Mouse (Mus musculus): ENCODE results near the gene Ets1. TPM values are rescaled to one million over a fixed set of nuclear protein-coding genes. Genes with fewer than 3 reads are reported as not detected.

The Ets1 gene
- total and polyA plus RNA-seq, 3 experiments = 0.05 TPM; not detected in 2

DNA sequence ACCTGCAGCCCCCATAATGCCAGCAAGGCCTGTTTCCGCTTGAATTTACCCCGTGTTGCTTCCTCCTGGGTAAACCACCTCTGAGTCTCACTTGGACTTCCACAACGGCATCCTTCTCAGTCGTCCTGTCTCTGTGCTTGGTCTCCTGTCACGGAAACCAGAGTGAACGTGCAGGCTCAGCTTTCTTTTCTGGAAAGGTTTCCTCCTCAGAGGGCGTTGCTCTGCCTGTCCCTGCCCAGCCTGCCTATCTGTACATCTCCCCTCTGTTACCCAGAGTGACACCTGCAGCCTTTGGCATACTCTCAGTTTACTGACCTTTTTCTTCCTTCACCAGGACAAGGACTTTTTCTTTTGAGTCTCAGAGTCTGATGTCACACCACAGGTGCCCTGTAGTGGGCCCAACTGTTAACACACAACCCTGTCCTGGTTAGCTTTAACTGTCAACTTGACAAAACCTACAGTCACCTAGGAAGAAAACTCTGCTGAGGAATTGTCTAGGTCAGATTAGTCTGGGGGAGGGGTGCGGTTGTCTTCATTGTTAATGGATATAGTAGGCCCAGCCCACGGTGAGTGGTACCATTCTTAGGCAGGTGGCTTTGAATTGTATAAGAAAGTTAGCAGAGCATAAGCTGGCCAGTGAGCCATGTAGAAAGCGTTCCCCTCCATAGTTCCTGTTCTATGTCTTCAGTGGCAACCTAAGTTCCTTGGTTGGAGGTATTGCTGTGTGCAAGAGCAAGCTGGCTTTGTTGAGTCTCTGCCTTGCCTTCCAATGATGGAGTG is 27.0 kb upstream of the Ets1 start:
- Histone ChIP-seq H3K9me3 (replicated peaks) (peaks cover 17% of the 10 kb centered on the region), H3K4me3 (ENCODE audit: low read depth, low read length) (no peak overlapping the region), H3K27me3 (ENCODE audit: insufficient read depth, low read length) (0 out of 2 replicates have a peak, but pooled peaks cover 3% of the 10 kb centered on the region), H3K4me1 (ENCODE audit: insufficient read depth, low read depth, low read length) (no peaks in the 10 kb centered on the region), H3K36me3 (replicated peaks) (no peaks in the 10 kb centered on the region)
- ATAC-seq (ENCODE audit: extremely low read depth, insufficient number of reproducible peaks, low FRiP score, poor library complexity, severe bottlenecking) (no peak), DNase-seq (ENCODE audit: low spot score) (no peak)
- TF ChIP-seq POLR2AphosphoS5 (IDR thresholded peaks at IDR 0.05; ENCODE audit: insufficient replicate concordance, low read depth, low read length) (no peak), GATA2 (IDR thresholded peaks at IDR 0.05; ENCODE audit: borderline replicate concordance, low read depth, low read length) (no peak), TAL1 (conservative IDR thresholded peaks at IDR 0.05; ENCODE audit: low read depth, low read length) (no peak), GATA1 (IDR thresholded peaks at IDR 0.05; ENCODE audit: borderline replicate concordance, low read length) (no peak), CTCF (IDR thresholded peaks at IDR 0.05; ENCODE audit: low read depth, low read length) (no peak)

DNA sequence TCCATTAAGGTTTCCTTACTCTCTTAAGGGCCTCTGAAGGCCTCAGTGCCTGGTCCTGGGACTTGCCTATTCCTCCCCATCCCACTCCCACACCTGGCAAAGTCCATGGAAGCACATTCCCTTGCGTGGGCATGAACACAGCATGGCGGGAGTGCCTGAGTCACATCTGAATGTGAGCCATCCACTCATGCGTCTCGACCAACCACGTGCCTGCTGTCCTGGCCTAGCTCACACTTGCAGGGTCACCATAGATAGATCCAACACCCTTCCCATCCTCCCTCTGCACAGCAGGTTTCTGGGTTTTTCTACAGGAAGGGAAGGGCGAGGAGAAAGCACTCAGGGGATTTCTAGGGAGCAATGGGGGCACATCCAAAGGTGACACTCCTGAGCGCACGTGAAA is 25.8 kb upstream of the Ets1 start:
- no peaks in the 10 kb centered on the region for H3K4me1 ChIP-seq (ENCODE audit: insufficient read depth, low read depth, low read length)
- H3K36me3 ChIP-seq (replicated peaks) = no peaks in the 10 kb centered on the region
- H3K4me3 ChIP-seq (ENCODE audit: low read depth, low read length) = no peak overlapping the region
- H3K9me3 ChIP-seq (replicated peaks) = peaks cover 21% of the 10 kb centered on the region
- DNase-seq (ENCODE audit: low spot score) = no peak
- TF ChIP-seq POLR2AphosphoS5 (IDR thresholded peaks at IDR 0.05; ENCODE audit: insufficient replicate concordance, low read depth, low read length) = no peak
- no peak for TF ChIP-seq CTCF (IDR thresholded peaks at IDR 0.05; ENCODE audit: low read depth, low read length)
- 0 out of 2 replicates have a peak, but pooled peaks cover 3% of the 10 kb centered on the region for H3K27me3 ChIP-seq (ENCODE audit: insufficient read depth, low read length)
- ATAC-seq (ENCODE audit: extremely low read depth, insufficient number of reproducible peaks, low FRiP score, poor library complexity, severe bottlenecking) = no peak

DNA sequence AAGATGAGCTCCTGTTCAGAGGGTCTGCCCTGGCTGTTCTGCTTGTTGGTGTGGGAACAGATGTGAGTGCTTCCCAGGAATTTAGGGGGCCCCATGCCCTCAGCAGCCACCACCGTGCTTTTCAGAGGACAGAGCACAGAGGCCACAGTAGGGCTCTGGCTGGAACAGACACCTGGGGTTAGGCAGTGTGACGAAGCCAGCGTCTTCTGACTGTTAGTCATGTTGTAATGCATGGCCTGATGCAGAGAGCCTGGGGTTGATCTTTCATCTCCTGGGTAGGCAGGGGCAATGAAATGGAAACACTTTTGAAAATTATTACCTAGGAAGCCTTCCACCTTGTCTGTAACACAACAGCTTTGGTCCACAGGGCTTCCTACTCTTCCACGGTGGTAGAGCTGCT is 25.4 kb upstream of the Ets1 start:
- Histone ChIP-seq H3K36me3 (replicated peaks) (no peaks in the 10 kb centered on the region), H3K4me3 (ENCODE audit: low read depth, low read length) (no peak overlapping the region), H3K9me3 (replicated peaks) (peaks cover 21% of the 10 kb centered on the region), H3K4me1 (ENCODE audit: insufficient read depth, low read depth, low read length) (no peaks in the 10 kb centered on the region), H3K27me3 (ENCODE audit: insufficient read depth, low read length) (0 out of 2 replicates have a peak, but pooled peaks cover 3% of the 10 kb centered on the region)
- no peak for ATAC-seq (ENCODE audit: extremely low read depth, insufficient number of reproducible peaks, low FRiP score, poor library complexity, severe bottlenecking)
- TF ChIP-seq GATA2 (IDR thresholded peaks at IDR 0.05; ENCODE audit: borderline replicate concordance, low read depth, low read length) (no peak), CTCF (IDR thresholded peaks at IDR 0.05; ENCODE audit: low read depth, low read length) (no peak), GATA1 (IDR thresholded peaks at IDR 0.05; ENCODE audit: borderline replicate concordance, low read length) (no peak), POLR2AphosphoS5 (IDR thresholded peaks at IDR 0.05; ENCODE audit: insufficient replicate concordance, low read depth, low read length) (no peak), TAL1 (conservative IDR thresholded peaks at IDR 0.05; ENCODE audit: low read depth, low read length) (no peak)
- DNase-seq (ENCODE audit: low spot score) = no peak

- no peak for ATAC-seq (ENCODE audit: extremely low read depth, insufficient number of reproducible peaks, low FRiP score, poor library complexity, severe bottlenecking)
- DNase-seq (ENCODE audit: low spot score) = no peak
- Histone ChIP-seq H3K4me1 (ENCODE audit: insufficient read depth, low read depth, low read length) (no peaks in the 10 kb centered on the region), H3K4me3 (ENCODE audit: low read depth, low read length) (no peak overlapping the region), H3K9me3 (replicated peaks) (peaks cover 23% of the 10 kb centered on the region), H3K27me3 (ENCODE audit: insufficient read depth, low read length) (0 out of 2 replicates have a peak, but pooled peaks cover 3% of the 10 kb centered on the region), H3K36me3 (replicated peaks) (no peaks in the 10 kb centered on the region)
- no peak for TF ChIP-seq GATA2 (IDR thresholded peaks at IDR 0.05; ENCODE audit: borderline replicate concordance, low read depth, low read length)
- no peak for TF ChIP-seq POLR2AphosphoS5 (IDR thresholded peaks at IDR 0.05; ENCODE audit: insufficient replicate concordance, low read depth, low read length)
- TF ChIP-seq TAL1 (conservative IDR thresholded peaks at IDR 0.05; ENCODE audit: low read depth, low read length) = no peak
- TF ChIP-seq GATA1 (IDR thresholded peaks at IDR 0.05; ENCODE audit: borderline replicate concordance, low read length) = no peak
- no peak for TF ChIP-seq CTCF (IDR thresholded peaks at IDR 0.05; ENCODE audit: low read depth, low read length)
These were observed 24.7 kb upstream of the Ets1 start for GRCm38 (mm10) chr9:32611340-32611739.

GRCm38 (mm10) chr9:32612426-32612825 is 23.6 kb upstream of the Ets1 start:
- no peak for DNase-seq (ENCODE audit: low spot score)
- H3K27me3 ChIP-seq (ENCODE audit: insufficient read depth, low read length) = 0 out of 2 replicates have a peak, but pooled peaks cover 3% of the 10 kb centered on the region
- no peaks in the 10 kb centered on the region for H3K4me1 ChIP-seq (ENCODE audit: insufficient read depth, low read depth, low read length)
- TF ChIP-seq TAL1 (conservative IDR thresholded peaks at IDR 0.05; ENCODE audit: low read depth, low read length) (no peak), POLR2AphosphoS5 (IDR thresholded peaks at IDR 0.05; ENCODE audit: insufficient replicate concordance, low read depth, low read length) (no peak), GATA2 (IDR thresholded peaks at IDR 0.05; ENCODE audit: borderline replicate concordance, low read depth, low read length) (no peak), CTCF (IDR thresholded peaks at IDR 0.05; ENCODE audit: low read depth, low read length) (no peak), GATA1 (IDR thresholded peaks at IDR 0.05; ENCODE audit: borderline replicate concordance, low read length) (no peak)
- no peaks in the 10 kb centered on the region for H3K36me3 ChIP-seq (replicated peaks)
- peaks cover 23% of the 10 kb centered on the region for H3K9me3 ChIP-seq (replicated peaks)
- ATAC-seq (ENCODE audit: extremely low read depth, insufficient number of reproducible peaks, low FRiP score, poor library complexity, severe bottlenecking) = no peak
- no peak overlapping the region for H3K4me3 ChIP-seq (ENCODE audit: low read depth, low read length)

GRCm38 (mm10) chr9:32612861-32613421 is 23.1 kb upstream of the Ets1 start:
- H3K4me3 ChIP-seq (ENCODE audit: low read depth, low read length) = no peak overlapping the region
- H3K4me1 ChIP-seq (ENCODE audit: insufficient read depth, low read depth, low read length) = no peaks in the 10 kb centered on the region
- 0 out of 2 replicates have a peak, but pooled peaks cover 3% of the 10 kb centered on the region for H3K27me3 ChIP-seq (ENCODE audit: insufficient read depth, low read length)
- H3K9me3 ChIP-seq (replicated peaks) = peaks cover 23% of the 10 kb centered on the region
- ATAC-seq (ENCODE audit: extremely low read depth, insufficient number of reproducible peaks, low FRiP score, poor library complexity, severe bottlenecking) (no peak), DNase-seq (ENCODE audit: low spot score) (no peak)
- H3K36me3 ChIP-seq (replicated peaks) = no peaks in the 10 kb centered on the region
- no peak for TF ChIP-seq TAL1 (conservative IDR thresholded peaks at IDR 0.05; ENCODE audit: low read depth, low read length)
- TF ChIP-seq POLR2AphosphoS5 (IDR thresholded peaks at IDR 0.05; ENCODE audit: insufficient replicate concordance, low read depth, low read length) = no peak
- TF ChIP-seq GATA2 (IDR thresholded peaks at IDR 0.05; ENCODE audit: borderline replicate concordance, low read depth, low read length) = no peak
- TF ChIP-seq GATA1 (IDR thresholded peaks at IDR 0.05; ENCODE audit: borderline replicate concordance, low read length) = no peak
- TF ChIP-seq CTCF (IDR thresholded peaks at IDR 0.05; ENCODE audit: low read depth, low read length) = no peak

Measured in G1E (cell line).